Mouse (Mus musculus) heart, postnatal 36 days (tissue): ENCODE data around the gene Trpc4ap. TPM values are rescaled to one million over a fixed set of nuclear protein-coding genes. Genes with fewer than 3 reads are reported as not detected.
A peak's percentile ranks its signal among the peaks of the same experiment; 100 is the strongest.
"Not testable (repeated sequence)": the region's sequence is repeated elsewhere in the genome, so short reads cannot be mapped to it uniquely, and the experiment has no call there.

Source experiments
- DNase-seq, 2 experiments: peaks; one replicate each; pipeline ENCODE4 v3.0.0; 2021 to 2022
- intact Hi-C: fragments of 180-260 bp; cut with DNase I; formaldehyde crosslinking; loops from one replicate; pipeline ENCODE4 v1.15.1; 2025
- total RNA-seq, 2 experiments: library from RNA; stranded (reverse); gene quantifications; 2 replicates each; pipeline ENCODE4 v1.2.3; 2021

The Trpc4ap gene
- 10 to 100 TPM; 92.1 to 92.3 TPM for total RNA-seq

GRCm38 (mm10) chr2:155691723-155692493, at the start of gene Trpc4ap:
Trpc4ap (minus strand) TSS chr2:155692384.
- intact Hi-C loops = loop anchor here (1.0 to 10.0 kb wide), 4 partner anchors 17 to 263 kb away; partner anchors contain the start of genes BC029722 and Cep250
- DNase-seq = peak; percentile 99 to 100

GRCm38 (mm10) chr2:155737803-155738202, 45.6 kb upstream of the Trpc4ap start:
- DNase-seq = no peak
- intact Hi-C loops = no loop called here

- DNase-seq = no peak
- intact Hi-C loops = no loop called here
These were observed 44.8 kb upstream of the Trpc4ap start for GRCm38 (mm10) chr2:155736936-155737335.

DNA sequence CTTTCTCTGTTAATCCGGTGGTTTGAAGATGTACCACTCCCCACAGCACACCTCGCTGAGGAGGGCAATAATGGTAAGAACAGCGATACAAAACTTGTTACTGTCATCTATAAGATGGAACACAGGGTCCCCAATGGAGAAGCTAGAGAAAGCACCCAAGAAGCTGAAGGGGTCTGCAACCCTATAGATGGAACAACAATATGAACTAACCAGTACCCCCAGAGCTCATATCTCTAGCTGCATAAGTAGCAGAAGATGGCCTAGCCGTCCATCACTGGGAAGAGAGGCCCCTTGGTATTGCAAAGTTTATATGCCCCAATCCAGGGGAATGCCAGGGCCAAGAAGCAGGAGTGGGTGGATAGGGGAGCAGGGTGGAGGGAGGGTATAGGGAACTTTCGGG, 43.6 kb upstream of the Trpc4ap start, which contains the start of gene Gm17581:
Gene Gm17581 (minus strand): TSS at position 101 of the 400 bp plus-strand sequence.
- intact Hi-C loops, DNase-seq: not testable (repeated sequence)

- intact Hi-C loops = no loop called here
- no peak for DNase-seq
These were observed 42.9 kb upstream of the Trpc4ap start for GRCm38 (mm10) chr2:155735080-155735479.

GRCm38 (mm10) chr2:155729158-155729645, 37.0 kb upstream of the Trpc4ap start, which contains the start of gene Edem2:
Edem2 (minus strand) TSS chr2:155729475.
- intact Hi-C loops = no loop called here
- DNase-seq = peak; percentile 89 to 90

- intact Hi-C loops = no loop called here
- DNase-seq = no peak
These were observed 36.6 kb upstream of the Trpc4ap start for GRCm38 (mm10) chr2:155728742-155729141.

GRCm38 (mm10) chr2:155727764-155728395, 35.7 kb upstream of the Trpc4ap start:
- no peak for DNase-seq
- intact Hi-C loops = no loop called here

GRCm38 (mm10) chr2:155726302-155726701, 34.1 kb upstream of the Trpc4ap start:
- intact Hi-C loops = no loop called here
- DNase-seq = no peak

DNA sequence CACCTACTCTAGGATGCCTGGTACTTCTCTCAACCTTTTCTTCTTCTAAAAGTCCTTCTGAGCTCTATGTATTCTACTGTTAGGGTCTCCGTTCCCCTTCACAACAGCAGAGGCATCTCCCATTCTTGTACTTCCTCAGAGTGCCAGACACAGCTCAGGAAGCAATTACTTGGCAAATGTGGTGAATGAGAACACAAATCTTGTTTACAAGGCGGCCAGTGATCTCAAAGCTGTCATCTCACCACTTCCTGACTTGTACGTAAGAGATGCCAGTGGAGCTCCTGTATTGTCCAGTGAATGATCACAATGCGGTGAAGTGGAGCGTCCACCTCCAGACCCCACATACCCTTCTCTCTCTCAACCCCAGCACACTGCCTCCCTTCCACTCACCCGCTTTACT, 32.3 kb upstream of the Trpc4ap start:
- DNase-seq = no peak
- intact Hi-C loops = no loop called here

GRCm38 (mm10) chr2:155724036-155724435, 31.9 kb upstream of the Trpc4ap start:
- no peak for DNase-seq
- intact Hi-C loops = no loop called here

DNA sequence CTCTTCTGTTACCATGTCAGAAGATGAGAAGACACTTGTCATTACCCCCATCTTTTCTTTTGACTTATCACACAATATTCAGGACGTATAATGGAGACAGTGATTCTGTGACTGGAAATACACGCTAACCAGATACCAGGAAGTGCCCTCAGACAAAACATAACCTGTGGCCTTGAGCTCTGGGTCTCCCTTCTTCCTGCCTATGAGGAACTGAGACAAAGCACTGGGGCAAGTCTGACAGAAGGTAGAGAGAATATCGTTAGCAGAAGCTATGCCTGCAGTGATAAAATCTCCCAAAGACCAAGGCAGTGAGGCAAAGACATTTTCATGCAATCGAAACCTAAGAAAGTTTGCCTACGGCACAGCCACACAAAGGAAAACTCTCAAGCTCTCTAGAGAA, 28.4 kb upstream of the Trpc4ap start:
- DNase-seq = no peak
- intact Hi-C loops = no loop called here

GRCm38 (mm10) chr2:155717082-155717990, 25.2 kb upstream of the Trpc4ap start:
- intact Hi-C loops = no loop called here
- peak; percentile 28 to 31 for DNase-seq

DNA sequence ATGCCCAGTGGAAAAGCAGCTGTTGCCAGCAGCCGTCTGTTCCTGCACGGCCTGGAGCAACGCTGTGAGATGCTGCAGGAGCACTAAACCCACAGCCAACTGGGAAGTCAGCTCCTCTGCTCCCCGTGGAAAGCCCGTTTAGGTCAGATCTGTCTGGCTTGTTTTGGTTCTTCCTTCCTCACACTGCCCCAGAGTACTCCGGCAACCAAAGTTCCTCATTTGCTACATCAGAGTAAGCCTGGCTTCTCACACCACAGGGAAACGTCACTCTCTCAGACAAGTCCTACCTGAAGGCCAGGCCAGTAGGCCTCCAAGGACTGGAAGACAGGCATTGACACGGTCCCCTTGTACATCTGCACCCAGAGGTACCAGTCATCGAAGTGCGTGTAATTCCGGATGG, 18.4 kb upstream of the Trpc4ap start:
- intact Hi-C loops = no loop called here
- no peak for DNase-seq

GRCm38 (mm10) chr2:155707251-155707650, 15.1 kb upstream of the Trpc4ap start:
- peak; percentile 40 to 46 for DNase-seq
- intact Hi-C loops = no loop called here

GRCm38 (mm10) chr2:155703630-155704029, 11.4 kb upstream of the Trpc4ap start:
- no peak for DNase-seq
- intact Hi-C loops = no loop called here

GRCm38 (mm10) chr2:155701399-155701919, 9.3 kb upstream of the Trpc4ap start:
- intact Hi-C loops = no loop called here
- DNase-seq = no peak

DNA sequence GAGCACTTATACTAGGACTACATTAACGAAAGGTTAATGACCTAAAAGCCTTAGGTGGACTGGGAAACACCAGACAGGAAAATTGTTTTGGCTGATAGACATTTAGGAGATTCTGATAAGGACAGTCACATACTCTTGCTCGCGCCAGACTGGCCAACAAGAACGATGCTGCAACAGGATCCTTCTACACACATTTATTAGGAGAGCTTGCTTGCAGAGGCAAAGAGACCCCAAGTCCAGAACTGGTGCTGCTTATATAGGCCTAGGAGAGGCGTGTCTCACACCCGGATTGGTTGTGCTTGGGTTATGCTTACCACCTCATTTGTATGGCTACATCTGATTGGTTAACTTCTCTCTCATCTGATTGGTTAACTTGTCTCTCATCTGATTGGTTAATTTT, 6.3 kb upstream of the Trpc4ap start:
- not testable (repeated sequence) for DNase-seq
- intact Hi-C loops = loop anchor here (10.0 kb wide), 1 partner anchor 256 kb away; the partner anchor contains the start of gene Cep250

GRCm38 (mm10) chr2:155696851-155697250, 4.7 kb upstream of the Trpc4ap start:
- intact Hi-C loops = loop anchor here (1.0 to 10.0 kb wide), 2 partner anchors 68 to 258 kb away; partner anchors contain the start of gene Cep250

DNA sequence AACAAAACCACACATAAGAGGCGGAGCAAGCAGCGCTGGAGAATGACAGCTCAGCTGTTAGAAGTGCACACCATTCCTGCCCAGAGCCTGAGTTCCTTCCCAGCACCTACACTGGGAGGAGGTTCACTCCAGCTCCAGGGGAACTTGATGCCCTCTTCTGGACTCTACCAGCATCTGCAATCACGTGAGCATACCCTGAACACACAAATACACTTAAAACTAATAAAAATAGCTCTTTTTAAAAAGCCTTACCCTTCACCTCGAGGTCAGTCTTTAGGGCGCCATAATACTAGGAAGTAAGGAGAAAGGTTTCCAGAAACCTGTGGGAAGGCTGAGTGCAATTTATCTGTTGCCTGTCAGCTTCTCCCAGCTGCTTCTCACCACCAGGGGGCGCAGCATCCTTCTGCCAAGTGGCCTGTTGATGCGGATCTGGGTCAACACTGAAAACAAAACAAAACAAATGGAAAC, 3.9 kb upstream of the Trpc4ap start:
- intact Hi-C loops = loop anchor here (1.0 to 10.0 kb wide), 2 partner anchors 69 to 259 kb away; partner anchors contain the start of gene Cep250
- DNase-seq = peak; percentile 90 to 93

More at GRCm38 (mm10) chr2:155696851-155697250, 4.7 kb upstream of the Trpc4ap start:
- DNase-seq = no peak
